In the genomic region with DNA sequence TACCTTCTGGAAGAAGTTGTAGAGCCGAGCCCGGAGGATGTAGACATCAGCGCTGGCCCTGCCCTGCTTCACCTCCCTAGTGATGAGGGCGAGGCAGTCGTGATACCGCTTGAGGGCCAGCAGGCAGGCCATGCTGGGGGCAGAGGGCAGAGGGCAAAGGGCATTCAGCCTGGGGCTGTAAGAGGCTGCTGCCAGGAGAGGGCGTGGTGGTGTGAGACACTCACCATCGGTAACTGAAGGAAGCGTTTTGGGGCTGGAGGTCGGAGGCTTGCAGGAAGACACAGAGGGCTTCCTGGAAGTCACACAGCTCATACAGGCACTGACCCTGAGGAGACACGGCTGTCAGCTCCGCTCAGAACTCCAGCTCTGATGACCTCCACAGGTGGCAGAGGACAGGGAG, we compare ENCODE assay signal across 16 mouse cellular contexts. TPM values are rescaled to one million over a fixed set of nuclear protein-coding genes. Genes with fewer than 3 reads are reported as not detected.
DNase-seq lines count a peak whose midpoint lies in the region; ATAC-seq and TF ChIP-seq lines count a peak whose summit lies in the region.
"Had no signal": no experiment of that assay in that cellular context is flagged by ENCODE, and none has a peak within 500 bp of the region (broad histone marks: within the 10 kb centered on the region; RNA-seq: fewer than 3 reads in every experiment).

No protein-coding gene starts in this region.

- ATAC-seq in kidney, embryonic 15.5 days (replicated peaks; ENCODE audit: low FRiP score): no peak
- ATAC-seq in intestine, postnatal 0 days: no peak
- ATAC-seq in liver, embryonic 12.5 days: no peak
- ATAC-seq in erythroblast, adult 5-6 weeks (replicated peaks; ENCODE audit: low FRiP score, poor library complexity, severe bottlenecking): no peak
- ATAC-seq: inflammation-experienced regulatory T-cells, adult 6 months; midbrain, embryonic 13.5 days had no signal

- H3K9me3 ChIP-seq in kidney, embryonic 15.5 days (replicated peaks): no peaks in the 10 kb centered on the region
- H3K9me3 ChIP-seq in intestine, postnatal 0 days (ENCODE audit: control insufficient read depth): no peaks in the 10 kb centered on the region
- H3K9me3 ChIP-seq in liver, embryonic 12.5 days (replicated peaks): no peaks in the 10 kb centered on the region
- H3K9me3 ChIP-seq: midbrain, embryonic 13.5 days had no signal

- H3K4me1 ChIP-seq in kidney, adult 2 months (ENCODE audit: control insufficient read depth, insufficient read depth, low read length): no peaks in the 10 kb centered on the region; the same call in 1 of the 2 replicates
- H3K4me1 ChIP-seq in kidney, embryonic 15.5 days: peaks cover 23% of the 10 kb centered on the region
- no peaks in the 10 kb centered on the region; the same call in 1 of the 2 replicates for H3K4me1 ChIP-seq in intestine, postnatal 0 days (replicated peaks; ENCODE audit: control insufficient read depth, insufficient read depth, low read length)
- peaks cover 71% of the 10 kb centered on the region for H3K4me1 ChIP-seq in liver, embryonic 12.5 days

- TF ChIP-seq CTCF in kidney, adult 2 months (conservative IDR thresholded peaks at IDR 0.05; ENCODE audit: insufficient read depth, insufficient read length, low read depth, low read length): peak; percentile 36; the same call in 1 of the 2 replicates
- TF ChIP-seq CTCF in intestine, postnatal 0 days (IDR thresholded peaks at IDR 0.05; ENCODE audit: low read depth): peak; percentile 66

- no peak overlapping the region for H3K4me2 ChIP-seq in kidney, embryonic 15.5 days
- H3K4me2 ChIP-seq in intestine, postnatal 0 days (replicated peaks; ENCODE audit: low read depth): 0 out of 2 replicates have a peak overlapping the region, but pooled peaks have one; percentile 1
- peak overlapping the region; percentile 22 for H3K4me2 ChIP-seq in liver, embryonic 12.5 days
- H3K4me2 ChIP-seq: midbrain, embryonic 13.5 days had no signal

- no peak overlapping the region for H3K4me3 ChIP-seq in kidney, adult 2 months (ENCODE audit: insufficient read depth, low read depth, low read length)
- H3K4me3 ChIP-seq in kidney, embryonic 15.5 days (replicated peaks): no peak overlapping the region
- no peak overlapping the region for H3K4me3 ChIP-seq in intestine, postnatal 0 days (ENCODE audit: low read depth, low read length)
- no peak overlapping the region for H3K4me3 ChIP-seq in liver, embryonic 12.5 days
- H3K4me3 ChIP-seq: left cerebral cortex, adult 2 months; midbrain, embryonic 13.5 days had no signal

- WGBS in kidney, adult 2 months: 29% methylated on average over 12 of the region's 12 CpGs
- WGBS in kidney, embryonic 15.5 days: 27% methylated on average over 12 of the region's 12 CpGs
- WGBS in intestine, postnatal 0 days: 16% methylated on average over 12 of the region's 12 CpGs
- WGBS in liver, embryonic 12.5 days (ENCODE audit: insufficient replicate concordance): 20% methylated on average over 12 of the region's 12 CpGs

- no peaks in the 10 kb centered on the region for H3K27me3 ChIP-seq in kidney, adult 2 months (replicated peaks; ENCODE audit: control insufficient read depth, insufficient read depth, low read length)
- H3K27me3 ChIP-seq in kidney, embryonic 15.5 days: no peaks in the 10 kb centered on the region
- H3K27me3 ChIP-seq in intestine, postnatal 0 days (replicated peaks; ENCODE audit: control insufficient read depth, insufficient read depth, low read length): no peaks in the 10 kb centered on the region
- no peaks in the 10 kb centered on the region; the same call in 1 of the 2 replicates for H3K27me3 ChIP-seq in liver, embryonic 12.5 days (replicated peaks)

- TF ChIP-seq POLR2A in kidney, adult 2 months (IDR thresholded peaks at IDR 0.05; ENCODE audit: low read depth, low read length): no peak

- H3K27ac ChIP-seq in kidney, adult 2 months (ENCODE audit: insufficient read depth, low read depth, low read length): no peak overlapping the region
- no peak overlapping the region for H3K27ac ChIP-seq in kidney, embryonic 15.5 days
- no peak overlapping the region; the same call in 1 of the 2 replicates for H3K27ac ChIP-seq in intestine, postnatal 0 days (ENCODE audit: low read depth, low read length)
- no peak overlapping the region for H3K27ac ChIP-seq in liver, embryonic 12.5 days
- H3K27ac ChIP-seq: left cerebral cortex, adult 2 months; midbrain, embryonic 13.5 days had no signal

- intact Hi-C loops in gastrocnemius, postnatal 36 days (cut with DNase I): no loop called here

- DNase-seq in kidney, adult 2 months: peak; percentile 58
- DNase-seq in ES-CJ7 (ENCODE audit: low read depth, low spot score): peak; percentile 52
- no peak for DNase-seq in gastrocnemius, postnatal 36 days
- DNase-seq in cerebellum, postnatal 14 days: no peak
- DNase-seq: spleen, adult 18-20 months had no signal

- H3K36me3 ChIP-seq in kidney, adult 2 months (ENCODE audit: control insufficient read depth, insufficient read depth, low read length): no peaks in the 10 kb centered on the region
- H3K36me3 ChIP-seq in kidney, embryonic 15.5 days: no peaks in the 10 kb centered on the region
- H3K36me3 ChIP-seq in intestine, postnatal 0 days (ENCODE audit: control insufficient read depth, insufficient read depth): no peaks in the 10 kb centered on the region
- H3K36me3 ChIP-seq in liver, embryonic 12.5 days: no peaks in the 10 kb centered on the region
- H3K36me3 ChIP-seq: midbrain, embryonic 13.5 days had no signal

- H3K9ac ChIP-seq in kidney, embryonic 15.5 days: no peak overlapping the region
- H3K9ac ChIP-seq in intestine, postnatal 0 days (ENCODE audit: low read depth, low read length): no peak overlapping the region
- H3K9ac ChIP-seq in liver, embryonic 12.5 days: no peak overlapping the region
- H3K9ac ChIP-seq: midbrain, embryonic 13.5 days had no signal

RNA-seq across cellular contexts. Expression of a gene that starts 3.5 kb away (rescaled TPM):
- 1.1 TPM in 2 replicates for polyA plus RNA-seq in kidney, adult 2 months (2012; rRNA removed)
- 0.15 and 0.25 TPM in 2 replicates for polyA plus RNA-seq in kidney, embryonic 15.5 days (2015; fragmentation: Nextera tagmentation; extraction: Ambion mirVana)
- 0.04 and 0.09 TPM in 2 replicates for polyA plus RNA-seq in intestine, postnatal 0 days (2015; fragmentation: Nextera tagmentation; extraction: Ambion mirVana)
- 0.12 and 0.26 TPM in 2 replicates for polyA plus RNA-seq in liver, embryonic 12.5 days (2016; fragmentation: Nextera tagmentation; extraction: Ambion mirVana)
- not detected in 2 replicates for total RNA-seq in erythroblast, adult 5-6 weeks (2015; ENCODE audit: low replicate concordance)
- total RNA-seq in erythroblast, adult 5-6 weeks (2017; ENCODE audit: low replicate concordance): not detected in 2 replicates
- total RNA-seq in gastrocnemius, postnatal 36 days (2021): not detected

RNA-seq across cellular contexts. Expression of a gene that starts 3.7 kb away (rescaled TPM):
- 8.0 and 11.8 TPM in 2 replicates for polyA plus RNA-seq in kidney, adult 2 months (2012; rRNA removed)
- polyA plus RNA-seq in kidney, embryonic 15.5 days (2015; fragmentation: Nextera tagmentation; extraction: Ambion mirVana): 5.1 and 5.5 TPM in 2 replicates
- 8.4 and 10.5 TPM in 2 replicates for polyA plus RNA-seq in intestine, postnatal 0 days (2015; fragmentation: Nextera tagmentation; extraction: Ambion mirVana)
- 3.3 and 3.5 TPM in 2 replicates for polyA plus RNA-seq in liver, embryonic 12.5 days (2016; fragmentation: Nextera tagmentation; extraction: Ambion mirVana)
- total RNA-seq in erythroblast, adult 5-6 weeks (2015; ENCODE audit: low replicate concordance): 2.5 TPM in 1 of 2 replicates, not detected in the other
- not detected in 2 replicates for total RNA-seq in erythroblast, adult 5-6 weeks (2017; ENCODE audit: low replicate concordance)
- total RNA-seq in gastrocnemius, postnatal 36 days (2021): 1 to 10 TPM; 2.0 to 2.1 TPM

RNA-seq across cellular contexts. Expression of a gene that starts 12.3 kb away (rescaled TPM):
- 0.12 TPM in 1 of 2 replicates, not detected in the other for polyA plus RNA-seq in kidney, adult 2 months (2012; rRNA removed)
- 0.45 and 0.64 TPM in 2 replicates for polyA plus RNA-seq in kidney, embryonic 15.5 days (2015; fragmentation: Nextera tagmentation; extraction: Ambion mirVana)
- 0.47 and 0.76 TPM in 2 replicates for polyA plus RNA-seq in intestine, postnatal 0 days (2015; fragmentation: Nextera tagmentation; extraction: Ambion mirVana)
- 0.44 and 0.54 TPM in 2 replicates for polyA plus RNA-seq in liver, embryonic 12.5 days (2016; fragmentation: Nextera tagmentation; extraction: Ambion mirVana)
- total RNA-seq in erythroblast, adult 5-6 weeks (2015; ENCODE audit: low replicate concordance): not detected in 2 replicates
- not detected in 2 replicates for total RNA-seq in erythroblast, adult 5-6 weeks (2017; ENCODE audit: low replicate concordance)
- not detected for total RNA-seq in gastrocnemius, postnatal 36 days (2021)
- total RNA-seq: adrenal gland, postnatal 4 days; CH12.LX had no signal
- polyA plus RNA-seq: neural tube, embryonic 11.5 days had no signal

RNA-seq across cellular contexts. Expression of a gene that starts 14.9 kb away (rescaled TPM):
- 72.5 and 93.3 TPM in 2 replicates for polyA plus RNA-seq in kidney, adult 2 months (2012; rRNA removed)
- polyA plus RNA-seq in kidney, embryonic 15.5 days (2015; fragmentation: Nextera tagmentation; extraction: Ambion mirVana): 64.8 and 70.5 TPM in 2 replicates
- polyA plus RNA-seq in intestine, postnatal 0 days (2015; fragmentation: Nextera tagmentation; extraction: Ambion mirVana): 59.2 and 60.4 TPM in 2 replicates
- polyA plus RNA-seq in liver, embryonic 12.5 days (2016; fragmentation: Nextera tagmentation; extraction: Ambion mirVana): 35.9 and 36.6 TPM in 2 replicates
- total RNA-seq in erythroblast, adult 5-6 weeks (2015; ENCODE audit: low replicate concordance): 10.4 and 11.3 TPM in 2 replicates
- total RNA-seq in erythroblast, adult 5-6 weeks (2017; ENCODE audit: low replicate concordance): 4.7 and 8.8 TPM in 2 replicates
- total RNA-seq in gastrocnemius, postnatal 36 days (2021): 1 to 10 TPM; 3.9 to 5.1 TPM

RNA-seq across cellular contexts. Expression of a gene that starts 31.1 kb away (rescaled TPM):
- polyA plus RNA-seq in kidney, adult 2 months (2012; rRNA removed): not detected in 2 replicates
- 0.18 TPM in 1 of 2 replicates, not detected in the other for polyA plus RNA-seq in kidney, embryonic 15.5 days (2015; fragmentation: Nextera tagmentation; extraction: Ambion mirVana)
- polyA plus RNA-seq in intestine, postnatal 0 days (2015; fragmentation: Nextera tagmentation; extraction: Ambion mirVana): 0.18 TPM in 2 replicates
- not detected in 2 replicates for polyA plus RNA-seq in liver, embryonic 12.5 days (2016; fragmentation: Nextera tagmentation; extraction: Ambion mirVana)
- total RNA-seq in erythroblast, adult 5-6 weeks (2015; ENCODE audit: low replicate concordance): not detected in 2 replicates
- total RNA-seq in erythroblast, adult 5-6 weeks (2017; ENCODE audit: low replicate concordance): not detected in 2 replicates
- not detected for total RNA-seq in gastrocnemius, postnatal 36 days (2021)
- total RNA-seq: CH12.LX had no signal
- polyA plus RNA-seq: gonadal fat pad, adult 2 months had no signal

Comparison
In these comparisons a context has a peak if more than half of its experiments do, and no peak if none do; other contexts are left out.
1. DNase-seq: peak in kidney, adult 2 months (single experiment) and ES-CJ7 (single experiment); none in gastrocnemius, postnatal 36 days (0 of 2) and cerebellum, postnatal 14 days (0 of 2).